Mouse (Mus musculus) WW6 (cell line): ENCODE measurements around the gene Gm11549.

Experiments used
- DNase-seq: peaks from one replicate; pipeline ENCODE4 v3.0.0-alpha.2; 2013; ENCODE audit warnings: low read depth, low spot score

The Gm11549 gene

GRCm38 (mm10) chr3:36521073-36522060 lies at the start of gene Gm11549:
Gene Gm11549 (minus strand): TSS chr3:36521813.
- no peak for DNase-seq

- DNase-seq = no peak
Observed at GRCm38 (mm10) chr3:36569836-36570235, 48.2 kb upstream of the Gm11549 start.

- no peak for DNase-seq
Observed at GRCm38 (mm10) chr3:36563666-36564065, 42.1 kb upstream of the Gm11549 start.

GRCm38 (mm10) chr3:36559606-36560005 lies 38.0 kb upstream of the Gm11549 start:
- no peak for DNase-seq

GRCm38 (mm10) chr3:36557601-36558000 lies 36.0 kb upstream of the Gm11549 start:
- DNase-seq = no peak

GRCm38 (mm10) chr3:36552406-36553047 lies 30.9 kb upstream of the Gm11549 start, which contains the start of gene Exosc9:
Gene Exosc9 (plus strand): TSS chr3:36552606.
- DNase-seq = peak; percentile 74

- no peak for DNase-seq
Observed at GRCm38 (mm10) chr3:36551851-36552384, 30.3 kb upstream of the Gm11549 start.

- DNase-seq = no peak
Observed at GRCm38 (mm10) chr3:36551343-36551742, 29.7 kb upstream of the Gm11549 start.

GRCm38 (mm10) chr3:36544961-36545360 lies 23.3 kb upstream of the Gm11549 start:
- DNase-seq = no peak

GRCm38 (mm10) chr3:36541399-36541798 lies 19.8 kb upstream of the Gm11549 start:
- DNase-seq = no peak

- no peak for DNase-seq
Observed at GRCm38 (mm10) chr3:36540756-36541155, 19.1 kb upstream of the Gm11549 start.

- no peak for DNase-seq
Observed at GRCm38 (mm10) chr3:36537701-36538470, 16.3 kb upstream of the Gm11549 start.

- DNase-seq = no peak
Observed at GRCm38 (mm10) chr3:36536041-36536440, 14.4 kb upstream of the Gm11549 start.

GRCm38 (mm10) chr3:36533201-36533672 lies 11.6 kb upstream of the Gm11549 start:
- DNase-seq = no peak

GRCm38 (mm10) chr3:36532738-36533137 lies 11.1 kb upstream of the Gm11549 start:
- no peak for DNase-seq

GRCm38 (mm10) chr3:36531979-36532542 lies 10.4 kb upstream of the Gm11549 start:
- no peak for DNase-seq

- no peak for DNase-seq
Observed at GRCm38 (mm10) chr3:36531242-36531641, 9.6 kb upstream of the Gm11549 start.

- no peak for DNase-seq
Observed at GRCm38 (mm10) chr3:36530781-36531180, 9.2 kb upstream of the Gm11549 start.

GRCm38 (mm10) chr3:36530345-36530744 lies 8.7 kb upstream of the Gm11549 start:
- DNase-seq = no peak

- no peak for DNase-seq
Observed at GRCm38 (mm10) chr3:36524466-36524865, 2.9 kb upstream of the Gm11549 start.

GRCm38 (mm10) chr3:36522137-36522536 lies 524 bp upstream of the Gm11549 start:
- no peak for DNase-seq
